Mouse (Mus musculus): ENCODE measurements at regions not wholly inside any gene's neighbourhood (a gene's known extent, or its start where the extent isn't known, plus 50 kb on each side); places are given as distances from the start of the nearest gene placed in this dataset.

- Histone ChIP-seq H3K9me3 (ENCODE audit: control insufficient read depth, low read length) (no peaks in the 10 kb centered on the region), H3K9ac (ENCODE audit: low read length) (no peak overlapping the region), H3K27me3 (ENCODE audit: control insufficient read depth, insufficient read depth, low read length) (no peaks in the 10 kb centered on the region), H3K36me3 (ENCODE audit: control insufficient read depth, insufficient read depth, low read length) (no peaks in the 10 kb centered on the region), H3K4me2 (ENCODE audit: low read depth, low read length, severe bottlenecking) (no peak overlapping the region), H3K4me3 (ENCODE audit: low read depth, low read length) (no peak overlapping the region), H3K4me1 (replicated peaks; ENCODE audit: control insufficient read depth, insufficient read depth, low read length) (no peaks in the 10 kb centered on the region), H3K27ac (ENCODE audit: low read depth, low read length) (no peak overlapping the region)
- ATAC-seq (replicated peaks; ENCODE audit: low FRiP score) (no peak), DNase-seq (ENCODE audit: low spot score) (no peak)
- 83% methylated on average over 16 of the region's 16 CpGs for WGBS
Observed at GRCm38 (mm10) chr1:179866056-179866772, 62.7 kb upstream of the Ahctf1 start.

GRCm38 (mm10) chr1:179865561-179865960 lies 62.1 kb upstream of the Ahctf1 start:
- Histone ChIP-seq H3K27me3 (ENCODE audit: control insufficient read depth, insufficient read depth, low read length) (no peaks in the 10 kb centered on the region), H3K9me3 (ENCODE audit: control insufficient read depth, low read length) (no peaks in the 10 kb centered on the region), H3K4me2 (ENCODE audit: low read depth, low read length, severe bottlenecking) (no peak overlapping the region), H3K36me3 (ENCODE audit: control insufficient read depth, insufficient read depth, low read length) (no peaks in the 10 kb centered on the region), H3K27ac (ENCODE audit: low read depth, low read length) (no peak overlapping the region), H3K4me3 (ENCODE audit: low read depth, low read length) (no peak overlapping the region), H3K4me1 (replicated peaks; ENCODE audit: control insufficient read depth, insufficient read depth, low read length) (no peaks in the 10 kb centered on the region), H3K9ac (ENCODE audit: low read length) (no peak overlapping the region)
- no peak for DNase-seq (ENCODE audit: low spot score)
- 70% methylated on average over 11 of the region's 11 CpGs for WGBS
- no peak for ATAC-seq (replicated peaks; ENCODE audit: low FRiP score)

- no peak overlapping the region for H3K4me2 ChIP-seq (ENCODE audit: low read depth, low read length, severe bottlenecking)
- ATAC-seq (replicated peaks; ENCODE audit: low FRiP score) (no peak), DNase-seq (ENCODE audit: low spot score) (no peak)
- no peaks in the 10 kb centered on the region for H3K36me3 ChIP-seq (ENCODE audit: control insufficient read depth, insufficient read depth, low read length)
- no peak overlapping the region for H3K4me3 ChIP-seq (ENCODE audit: low read depth, low read length)
- H3K9me3 ChIP-seq (ENCODE audit: control insufficient read depth, low read length), result no peaks in the 10 kb centered on the region
- H3K9ac ChIP-seq (ENCODE audit: low read length), result no peak overlapping the region
- WGBS, result 91% methylated on average over 5 of the region's 5 CpGs
- no peak overlapping the region for H3K27ac ChIP-seq (ENCODE audit: low read depth, low read length)
- no peaks in the 10 kb centered on the region for H3K27me3 ChIP-seq (ENCODE audit: control insufficient read depth, insufficient read depth, low read length)
- no peaks in the 10 kb centered on the region for H3K4me1 ChIP-seq (replicated peaks; ENCODE audit: control insufficient read depth, insufficient read depth, low read length)
Observed at GRCm38 (mm10) chr1:179864537-179865226, 61.2 kb upstream of the Ahctf1 start.

GRCm38 (mm10) chr1:179863420-179863819 lies 59.9 kb upstream of the Ahctf1 start:
- ATAC-seq (replicated peaks; ENCODE audit: low FRiP score), result no peak
- no peak overlapping the region for H3K4me2 ChIP-seq (ENCODE audit: low read depth, low read length, severe bottlenecking)
- H3K27ac ChIP-seq (ENCODE audit: low read depth, low read length), result no peak overlapping the region
- no peak for DNase-seq (ENCODE audit: low spot score)
- H3K4me3 ChIP-seq (ENCODE audit: low read depth, low read length), result no peak overlapping the region
- no peaks in the 10 kb centered on the region for H3K9me3 ChIP-seq (ENCODE audit: control insufficient read depth, low read length)
- no peaks in the 10 kb centered on the region for H3K27me3 ChIP-seq (ENCODE audit: control insufficient read depth, insufficient read depth, low read length)
- WGBS, result 51% methylated on average over 4 of the region's 4 CpGs
- H3K4me1 ChIP-seq (replicated peaks; ENCODE audit: control insufficient read depth, insufficient read depth, low read length), result no peaks in the 10 kb centered on the region
- no peak overlapping the region for H3K9ac ChIP-seq (ENCODE audit: low read length)
- H3K36me3 ChIP-seq (ENCODE audit: control insufficient read depth, insufficient read depth, low read length), result no peaks in the 10 kb centered on the region

- Histone ChIP-seq H3K9me3 (ENCODE audit: control insufficient read depth, low read length) (no peaks in the 10 kb centered on the region), H3K4me3 (ENCODE audit: low read depth, low read length) (no peak overlapping the region), H3K27me3 (ENCODE audit: control insufficient read depth, insufficient read depth, low read length) (no peaks in the 10 kb centered on the region), H3K27ac (ENCODE audit: low read depth, low read length) (no peak overlapping the region), H3K4me1 (replicated peaks; ENCODE audit: control insufficient read depth, insufficient read depth, low read length) (no peaks in the 10 kb centered on the region), H3K4me2 (ENCODE audit: low read depth, low read length, severe bottlenecking) (no peak overlapping the region), H3K9ac (ENCODE audit: low read length) (no peak overlapping the region), H3K36me3 (ENCODE audit: control insufficient read depth, insufficient read depth, low read length) (no peaks in the 10 kb centered on the region)
- DNase-seq (ENCODE audit: low spot score) (no peak), ATAC-seq (replicated peaks; ENCODE audit: low FRiP score) (no peak)
- 64% methylated on average over 3 of the region's 3 CpGs for WGBS
Observed at GRCm38 (mm10) chr1:179862941-179863340, 59.5 kb upstream of the Ahctf1 start.

GRCm38 (mm10) chr1:179861776-179862175 lies 58.3 kb upstream of the Ahctf1 start:
- H3K36me3 ChIP-seq (ENCODE audit: control insufficient read depth, insufficient read depth, low read length), result no peaks in the 10 kb centered on the region
- H3K9me3 ChIP-seq (ENCODE audit: control insufficient read depth, low read length), result no peaks in the 10 kb centered on the region
- H3K4me2 ChIP-seq (ENCODE audit: low read depth, low read length, severe bottlenecking), result no peak overlapping the region
- H3K4me1 ChIP-seq (replicated peaks; ENCODE audit: control insufficient read depth, insufficient read depth, low read length), result no peaks in the 10 kb centered on the region
- DNase-seq (ENCODE audit: low spot score), result no peak
- 79% methylated on average over 3 of the region's 3 CpGs for WGBS
- no peak for ATAC-seq (replicated peaks; ENCODE audit: low FRiP score)
- H3K27me3 ChIP-seq (ENCODE audit: control insufficient read depth, insufficient read depth, low read length), result no peaks in the 10 kb centered on the region
- H3K27ac ChIP-seq (ENCODE audit: low read depth, low read length), result no peak overlapping the region
- H3K4me3 ChIP-seq (ENCODE audit: low read depth, low read length), result no peak overlapping the region
- H3K9ac ChIP-seq (ENCODE audit: low read length), result no peak overlapping the region

GRCm38 (mm10) chr1:179859552-179859902 lies 56.0 kb upstream of the Ahctf1 start:
- H3K27me3 ChIP-seq (ENCODE audit: control insufficient read depth, insufficient read depth, low read length), result no peaks in the 10 kb centered on the region
- no peaks in the 10 kb centered on the region for H3K9me3 ChIP-seq (ENCODE audit: control insufficient read depth, low read length)
- no peak overlapping the region for H3K9ac ChIP-seq (ENCODE audit: low read length)
- no peak overlapping the region for H3K4me2 ChIP-seq (ENCODE audit: low read depth, low read length, severe bottlenecking)
- H3K4me1 ChIP-seq (replicated peaks; ENCODE audit: control insufficient read depth, insufficient read depth, low read length), result no peaks in the 10 kb centered on the region
- H3K27ac ChIP-seq (ENCODE audit: low read depth, low read length), result no peak overlapping the region
- WGBS, result 79% methylated on average over 8 of the region's 8 CpGs
- ATAC-seq (replicated peaks; ENCODE audit: low FRiP score) (0 out of 2 replicates have a peak, but pooled peaks have one; percentile 10), DNase-seq (ENCODE audit: low spot score) (no peak)
- no peak overlapping the region for H3K4me3 ChIP-seq (ENCODE audit: low read depth, low read length)
- no peaks in the 10 kb centered on the region for H3K36me3 ChIP-seq (ENCODE audit: control insufficient read depth, insufficient read depth, low read length)

GRCm38 (mm10) chr1:179858780-179859551 lies 55.5 kb upstream of the Ahctf1 start:
- no peak overlapping the region for H3K27ac ChIP-seq (ENCODE audit: low read depth, low read length)
- H3K4me2 ChIP-seq (ENCODE audit: low read depth, low read length, severe bottlenecking), result no peak overlapping the region
- H3K36me3 ChIP-seq (ENCODE audit: control insufficient read depth, insufficient read depth, low read length), result no peaks in the 10 kb centered on the region
- WGBS, result 45% methylated on average over 14 of the region's 14 CpGs
- H3K9ac ChIP-seq (ENCODE audit: low read length), result no peak overlapping the region
- H3K27me3 ChIP-seq (ENCODE audit: control insufficient read depth, insufficient read depth, low read length), result no peaks in the 10 kb centered on the region
- H3K4me3 ChIP-seq (ENCODE audit: low read depth, low read length), result no peak overlapping the region
- H3K9me3 ChIP-seq (ENCODE audit: control insufficient read depth, low read length), result no peaks in the 10 kb centered on the region
- ATAC-seq (replicated peaks; ENCODE audit: low FRiP score) (peak; percentile 60; the same call in 1 of the 2 replicates), DNase-seq (ENCODE audit: low spot score) (no peak)
- no peaks in the 10 kb centered on the region for H3K4me1 ChIP-seq (replicated peaks; ENCODE audit: control insufficient read depth, insufficient read depth, low read length)

Data from forebrain, embryonic 11.5 days (tissue).